In genomic region chr2:125516594-125516993, GRCm38 (mm10) we compare ENCODE assay signal across 9 mouse cellular contexts. TPM values are rescaled to one million over a fixed set of nuclear protein-coding genes. Genes with fewer than 3 reads are reported as not detected.
DNase-seq lines count a peak whose midpoint lies in the region; ATAC-seq lines count a peak whose summit lies in the region.
"Had no signal": no experiment of that assay in that cellular context is flagged by ENCODE, and none has a peak within 500 bp of the region (broad histone marks: within the 10 kb centered on the region; RNA-seq: fewer than 3 reads in every experiment).

No protein-coding gene starts in this region.

- no peak overlapping the region for H3K4me3 ChIP-seq in heart, embryonic 15.5 days
- no peak overlapping the region for H3K4me3 ChIP-seq in stomach, embryonic 16.5 days (replicated peaks; ENCODE audit: low read length)
- H3K4me3 ChIP-seq: hindbrain, embryonic 15.5 days had no signal

- no peaks in the 10 kb centered on the region for H3K9me3 ChIP-seq in heart, embryonic 15.5 days (replicated peaks)
- no peaks in the 10 kb centered on the region for H3K9me3 ChIP-seq in stomach, embryonic 16.5 days (replicated peaks; ENCODE audit: control insufficient read depth, low read length)
- H3K9me3 ChIP-seq: hindbrain, embryonic 15.5 days had no signal

- H3K4me2 ChIP-seq in heart, embryonic 15.5 days = no peak overlapping the region
- no peak overlapping the region for H3K4me2 ChIP-seq in stomach, embryonic 16.5 days (ENCODE audit: low read depth, low read length)
- H3K4me2 ChIP-seq: hindbrain, embryonic 15.5 days had no signal

- no peak overlapping the region for H3K9ac ChIP-seq in heart, embryonic 15.5 days
- no peak overlapping the region for H3K9ac ChIP-seq in stomach, embryonic 16.5 days (ENCODE audit: low read length)
- H3K9ac ChIP-seq: hindbrain, embryonic 15.5 days had no signal

- peak; percentile 59 for DNase-seq in urinary bladder, postnatal 14 days (ENCODE audit: low spot score)
- DNase-seq in urinary bladder, postnatal 10 days (ENCODE audit: low spot score) = no peak
- DNase-seq in liver = peak; percentile 65
- DNase-seq in layer of hippocampus, postnatal 14 days (ENCODE audit: low spot score in 2 of 2) = no peak
- DNase-seq in right cerebral cortex, postnatal 4 days = no peak
- DNase-seq in adrenal gland, postnatal 4 days (ENCODE audit: low spot score in 2 of 2) = no peak

- H3K27ac ChIP-seq in heart, embryonic 15.5 days = peak overlapping the region; percentile 72
- H3K27ac ChIP-seq in stomach, embryonic 16.5 days (ENCODE audit: low read length) = peak overlapping the region; percentile 10; the same call in 1 of the 2 replicates
- H3K27ac ChIP-seq: hindbrain, embryonic 15.5 days had no signal

- H3K36me3 ChIP-seq in heart, embryonic 15.5 days = no peaks in the 10 kb centered on the region
- H3K36me3 ChIP-seq in stomach, embryonic 16.5 days (ENCODE audit: control insufficient read depth, insufficient read depth, low read length) = no peaks in the 10 kb centered on the region
- H3K36me3 ChIP-seq: hindbrain, embryonic 15.5 days had no signal

- no peaks in the 10 kb centered on the region for H3K27me3 ChIP-seq in heart, embryonic 15.5 days
- no peaks in the 10 kb centered on the region for H3K27me3 ChIP-seq in stomach, embryonic 16.5 days (ENCODE audit: control insufficient read depth, insufficient read depth, low read length)
- H3K27me3 ChIP-seq: hindbrain, embryonic 15.5 days had no signal

- H3K4me1 ChIP-seq in heart, embryonic 15.5 days (replicated peaks) = peaks cover 12% of the 10 kb centered on the region
- peaks cover 7% of the 10 kb centered on the region for H3K4me1 ChIP-seq in stomach, embryonic 16.5 days (ENCODE audit: control insufficient read depth, insufficient read depth, low read length)
- H3K4me1 ChIP-seq: hindbrain, embryonic 15.5 days had no signal

- 10% methylated on average over 4 of the region's 4 CpGs for WGBS in heart, embryonic 15.5 days
- WGBS in stomach, embryonic 16.5 days = 8% methylated on average over 4 of the region's 4 CpGs

- ATAC-seq in heart, embryonic 15.5 days (replicated peaks; ENCODE audit: insufficient number of reproducible peaks, insufficient read depth, low FRiP score, low read depth) = peak; percentile 88
- ATAC-seq in stomach, embryonic 16.5 days (ENCODE audit: insufficient read depth, low FRiP score) = peak; percentile 83

RNA-seq across cellular contexts. Expression of gene Fbn1, which starts 8.8 kb away (rescaled TPM):
- 16.8 and 24.6 TPM in 2 replicates for polyA plus RNA-seq in heart, embryonic 15.5 days (2015; fragmentation: Nextera tagmentation; extraction: Ambion mirVana)
- polyA plus RNA-seq in stomach, embryonic 16.5 days (2015; fragmentation: Nextera tagmentation; extraction: Ambion mirVana) = 31.3 and 33.7 TPM in 2 replicates
- total RNA-seq in layer of hippocampus, postnatal 14 days (2021) = 10 to 100 TPM; 10.4 to 10.5 TPM
- 100 to 1,000 TPM; 103 to 104 TPM for total RNA-seq in adrenal gland, postnatal 4 days (2021)

RNA-seq across cellular contexts. Expression of gene Gm9913, which starts 11.7 kb away (rescaled TPM):
- 0.23 and 0.53 TPM in 2 replicates for polyA plus RNA-seq in heart, embryonic 15.5 days (2015; fragmentation: Nextera tagmentation; extraction: Ambion mirVana)
- 0.37 and 0.45 TPM in 2 replicates for polyA plus RNA-seq in stomach, embryonic 16.5 days (2015; fragmentation: Nextera tagmentation; extraction: Ambion mirVana)
- under 1 TPM; 0.43 to 0.48 TPM for total RNA-seq in layer of hippocampus, postnatal 14 days (2021)
- under 1 TPM; 0.28 TPM for total RNA-seq in adrenal gland, postnatal 4 days (2021)

Comparison
In these comparisons a context has a peak if more than half of its experiments do, and no peak if none do; other contexts are left out.
1. DNase-seq: peak in urinary bladder, postnatal 14 days (single experiment) and liver (single experiment); none in urinary bladder, postnatal 10 days (single experiment), layer of hippocampus, postnatal 14 days (0 of 2), right cerebral cortex, postnatal 4 days (single experiment) and adrenal gland, postnatal 4 days (0 of 2).
2. RNA of gene Fbn1, which starts 8.8 kb away (total RNA-seq): 103 to 104 TPM in adrenal gland, postnatal 4 days; 10.4 to 10.5 TPM in layer of hippocampus, postnatal 14 days; every median in the first group is over 4 times any median in the second.